Mouse (Mus musculus): Measurements from ENCODE around the gene Zmynd15. TPM values are rescaled to one million over a fixed set of nuclear protein-coding genes. Genes with fewer than 3 reads are reported as not detected.

Zmynd15 gene
- polyA plus RNA-seq, 1 experiment = 3.9 TPM

DNA sequence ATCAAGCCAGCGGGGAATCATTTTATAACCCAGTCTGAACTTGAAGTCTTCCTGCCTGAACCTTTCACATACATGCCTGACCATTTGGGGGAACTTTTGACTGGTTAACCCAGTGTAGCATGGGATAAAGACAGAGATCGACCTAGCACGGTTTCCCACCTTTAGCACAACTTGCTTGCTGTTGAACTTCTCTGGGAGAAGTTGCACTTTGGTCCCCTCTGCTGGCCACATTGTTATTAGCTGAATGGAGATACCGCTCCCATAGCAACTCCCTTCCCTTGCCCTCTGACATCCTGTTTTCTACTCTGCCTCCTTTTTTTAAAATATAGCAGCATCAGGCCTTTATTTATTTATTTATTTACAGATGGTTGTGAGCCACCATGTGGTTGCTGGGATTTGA lies 47.2 kb downstream of the Zmynd15 start:
- no peak for DNase-seq (ENCODE audit: low spot score)

DNA sequence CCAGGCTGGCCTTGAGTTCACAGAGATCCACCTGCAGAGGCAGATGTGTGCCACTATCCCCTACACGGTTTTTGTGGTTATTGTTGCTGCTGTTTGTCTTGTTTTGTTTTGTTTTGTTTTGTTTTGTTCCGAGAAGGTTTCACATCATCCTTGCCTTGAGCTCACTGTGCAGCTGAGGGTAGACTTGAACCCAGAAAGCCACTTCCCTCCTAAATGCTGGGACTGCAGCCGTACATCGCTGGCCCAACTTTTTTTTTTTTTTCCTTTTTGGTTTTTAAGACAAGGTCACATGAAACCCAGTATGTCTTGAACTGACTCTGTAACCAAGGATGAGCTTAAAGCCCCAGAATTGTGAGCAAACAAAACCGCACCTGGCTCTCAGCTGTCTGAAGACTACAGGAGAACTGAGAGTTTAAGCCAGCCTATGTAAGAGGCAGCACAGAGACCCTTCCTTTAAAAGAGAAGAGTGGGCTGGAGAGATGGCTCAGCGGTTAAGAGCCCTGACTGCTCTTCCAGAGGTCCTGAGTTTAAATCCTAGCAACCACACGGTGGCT lies 47.8 kb downstream of the Zmynd15 start:
- DNase-seq (ENCODE audit: low spot score) = no peak

DNA sequence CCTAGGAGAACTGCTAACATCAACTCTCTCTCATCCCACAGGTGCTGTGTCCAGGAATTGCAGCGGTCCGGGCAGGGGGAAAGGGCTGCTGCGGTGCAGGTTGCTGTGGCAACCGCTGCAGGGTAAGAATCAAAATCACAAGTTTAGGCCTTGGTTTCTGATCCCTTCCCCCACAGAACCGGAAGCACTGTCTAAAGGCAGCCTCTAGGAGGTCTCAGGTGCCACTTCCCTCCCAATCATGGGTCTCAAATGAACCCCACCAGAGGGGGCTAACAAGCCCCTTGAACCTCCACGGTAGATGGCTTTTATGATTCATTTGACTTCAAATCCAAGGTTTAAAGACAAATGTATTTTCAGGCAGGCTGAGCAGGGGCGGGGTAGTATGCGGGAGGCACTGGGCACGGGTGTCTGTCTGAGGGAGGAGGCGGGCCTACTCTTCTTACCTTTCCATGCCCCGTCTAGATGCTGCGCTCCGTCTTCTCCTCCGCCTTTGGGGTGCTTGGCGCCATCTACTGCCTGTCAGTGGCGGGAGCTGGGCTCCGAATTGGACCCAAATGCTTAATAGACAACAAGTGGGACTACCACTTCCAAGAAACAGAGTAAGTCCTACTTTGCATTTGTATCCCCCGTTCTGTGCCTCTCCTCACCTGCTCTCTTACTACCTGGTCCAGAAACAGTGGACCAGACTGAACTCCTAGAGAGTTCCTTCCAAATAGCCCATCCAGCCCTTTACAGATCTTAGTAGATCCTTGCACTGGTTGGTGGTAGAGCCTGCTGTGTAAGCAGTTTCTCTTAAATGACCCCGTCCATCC lies 50.7 kb downstream of the Zmynd15 start:
- no peak for DNase-seq (ENCODE audit: low spot score)

DNA sequence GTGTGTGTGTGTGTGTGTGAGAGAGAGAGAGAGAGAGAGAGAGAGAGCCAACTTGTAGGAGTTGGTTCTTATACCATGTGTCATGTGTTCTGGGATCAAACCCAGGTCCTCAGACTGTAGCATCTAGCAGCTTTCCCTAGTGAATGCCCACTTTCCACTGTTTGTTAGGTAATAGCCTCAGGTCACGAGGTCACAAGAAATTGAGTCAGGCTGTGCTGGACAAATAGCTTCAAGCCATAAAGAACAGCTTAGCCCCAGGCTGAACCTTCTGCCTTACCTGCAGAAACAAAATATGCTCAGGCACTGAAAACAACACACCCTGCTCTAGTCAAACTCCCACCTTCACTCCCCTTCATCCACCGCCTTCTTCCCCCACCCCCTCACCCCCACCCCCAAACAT lies 52.0 kb downstream of the Zmynd15 start:
- DNase-seq (ENCODE audit: low spot score) = no peak

DNA sequence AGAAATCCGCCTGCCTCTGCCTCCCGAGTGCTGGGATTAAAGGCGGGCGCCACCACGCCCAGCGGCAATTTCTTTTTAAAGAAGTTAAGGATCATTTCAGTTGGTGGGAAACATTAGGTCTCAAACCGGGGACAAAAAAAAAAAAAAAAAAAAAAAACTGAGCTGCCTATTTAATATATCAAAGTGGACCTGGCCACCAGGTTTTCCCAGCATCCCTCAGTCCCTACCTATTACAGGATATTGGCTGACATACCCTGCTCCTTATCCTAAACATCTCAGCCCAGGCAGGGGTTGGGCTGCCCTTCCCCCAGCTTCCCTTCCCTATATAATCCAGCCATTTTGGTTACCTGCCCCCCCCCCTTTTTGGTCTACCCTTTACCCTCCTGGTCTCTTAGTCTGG lies 52.6 kb downstream of the Zmynd15 start:
- DNase-seq (ENCODE audit: low spot score) = no peak

DNA sequence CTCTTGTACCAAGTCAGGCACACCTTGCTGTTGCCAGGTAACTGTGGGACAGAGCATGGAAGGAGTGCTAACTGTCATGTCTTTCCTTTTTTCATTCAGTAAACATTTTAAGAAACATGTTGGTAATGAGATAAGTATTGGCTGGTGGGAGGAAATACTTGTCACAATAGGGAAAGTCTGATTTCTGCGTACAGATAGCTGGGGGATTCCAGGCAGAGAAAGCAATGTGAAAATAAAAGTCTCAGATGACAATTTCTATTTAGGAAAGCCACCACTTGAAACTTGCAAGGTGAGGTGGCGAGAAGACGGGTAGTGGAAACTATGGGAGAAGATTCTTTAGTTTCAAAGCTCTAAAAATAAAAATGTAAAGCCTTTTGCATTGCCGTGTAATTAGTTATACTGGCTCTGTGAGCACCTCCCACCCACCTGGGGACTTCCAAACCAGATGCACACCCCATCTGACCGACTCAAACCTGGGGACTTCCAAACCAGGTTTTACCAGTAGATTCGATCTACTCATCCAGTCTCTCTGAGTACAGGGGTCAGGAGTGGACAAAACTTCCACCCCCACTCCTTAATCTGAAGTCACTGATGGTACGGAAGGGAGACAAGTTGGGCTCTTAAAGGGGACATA lies 53.6 kb downstream of the Zmynd15 start:
- DNase-seq (ENCODE audit: low spot score) = no peak

DNA sequence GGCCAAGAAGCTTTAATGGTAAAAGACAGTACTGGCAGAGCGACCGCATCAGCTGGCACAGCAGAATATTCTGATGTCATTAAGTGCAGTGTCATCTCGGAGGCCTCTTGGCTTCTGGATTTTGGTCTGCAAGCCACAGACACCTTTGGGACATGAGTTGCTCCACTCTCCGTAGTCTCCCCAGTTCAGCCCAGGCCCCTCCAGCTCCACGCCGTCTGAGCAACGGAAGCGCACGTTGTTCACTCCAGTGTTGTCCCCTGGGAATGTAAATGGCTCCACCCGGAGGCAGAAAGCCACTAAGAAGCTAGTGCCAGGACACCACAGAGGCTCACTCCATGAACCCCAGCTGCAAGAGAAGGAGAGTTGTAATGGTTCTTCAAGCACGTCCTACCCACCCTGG lies 54.3 kb downstream of the Zmynd15 start:
- no peak for DNase-seq (ENCODE audit: low spot score)

DNA sequence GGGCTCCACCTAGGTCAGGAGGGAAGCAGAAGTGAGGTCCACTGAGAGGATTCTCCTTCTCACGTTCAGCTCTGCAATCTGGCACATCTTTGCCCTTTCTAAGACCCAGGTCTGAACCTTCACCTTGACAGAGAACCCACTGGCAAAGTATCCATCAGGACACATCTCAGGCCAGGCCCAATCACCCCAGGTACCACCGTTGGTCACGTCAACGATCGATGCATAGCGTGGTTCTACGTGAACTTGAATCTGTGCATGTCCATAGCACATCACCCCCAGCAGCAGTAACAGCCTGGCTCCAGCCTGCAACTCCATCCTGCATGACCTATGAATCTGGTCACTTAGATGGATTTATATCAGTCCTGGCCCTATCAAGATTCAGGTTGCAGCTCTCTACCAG lies 55.1 kb downstream of the Zmynd15 start, which contains the start of gene Vmo1:
Gene Vmo1 (minus strand): TSS at position 329 of the 400 bp plus-strand sequence.
- DNase-seq (ENCODE audit: low spot score) = no peak

Other genes with a start within 250 kb of the Zmynd15 start
- gene Slc16a11, start 246.7 kb upstream of the Zmynd15 start, polyA plus RNA-seq (2012; rRNA removed) = 3.0 and 4.8 TPM in 2 replicates
- 7.0 and 8.5 TPM in 2 replicates for gene Slc16a13, start 238.4 kb upstream of the Zmynd15 start, polyA plus RNA-seq (2012; rRNA removed)
- gene Bcl6b, start 229.6 kb upstream of the Zmynd15 start, polyA plus RNA-seq (2012; rRNA removed) = 4.0 and 4.1 TPM in 2 replicates
- gene 0610010K14Rik, start 221.5 kb upstream of the Zmynd15 start, polyA plus RNA-seq (2012; rRNA removed) = 55.2 and 69.0 TPM in 2 replicates
- gene Gm21988, start 219.6 kb upstream of the Zmynd15 start, polyA plus RNA-seq (2012; rRNA removed) = 7.4 and 8.7 TPM in 2 replicates
- gene Rnasek, start 219.6 kb upstream of the Zmynd15 start, polyA plus RNA-seq (2012; rRNA removed) = 128 and 143 TPM in 2 replicates
- gene Alox12, start 204.1 kb upstream of the Zmynd15 start, polyA plus RNA-seq (2012; rRNA removed) = 14.7 and 15.3 TPM in 2 replicates
- 0.14 and 0.21 TPM in 2 replicates for gene Alox12e, start 136.8 kb upstream of the Zmynd15 start, polyA plus RNA-seq (2012; rRNA removed)
- 0.80 and 1.3 TPM in 2 replicates for gene Alox15, start 107.4 kb upstream of the Zmynd15 start, polyA plus RNA-seq (2012; rRNA removed)
- 11.1 and 15.3 TPM in 2 replicates for gene Pelp1, start 49.4 kb upstream of the Zmynd15 start, polyA plus RNA-seq (2012; rRNA removed)
- gene Arrb2, start 26.8 kb upstream of the Zmynd15 start, polyA plus RNA-seq (2012; rRNA removed) = 18.5 and 22.0 TPM in 2 replicates
- gene Med11, start 7.5 kb upstream of the Zmynd15 start, polyA plus RNA-seq (2012; rRNA removed) = 20.1 and 20.8 TPM in 2 replicates
- 28.9 and 29.2 TPM in 2 replicates for gene Cxcl16, start 551 bp downstream of the Zmynd15 start, polyA plus RNA-seq (2012; rRNA removed)
- 0.72 and 0.80 TPM in 2 replicates for gene Tm4sf5, start 45.8 kb downstream of the Zmynd15 start, polyA plus RNA-seq (2012; rRNA removed)
- gene Vmo1, start 55.2 kb downstream of the Zmynd15 start, polyA plus RNA-seq (2012; rRNA removed) = 0.43 and 0.72 TPM in 2 replicates
- 0.14 and 0.15 TPM in 2 replicates for gene Gltpd2, start 59.8 kb downstream of the Zmynd15 start, polyA plus RNA-seq (2012; rRNA removed)
- gene Psmb6, start 65.9 kb downstream of the Zmynd15 start, polyA plus RNA-seq (2012; rRNA removed) = 249 and 294 TPM in 2 replicates
- gene Gm40193, start 73.5 kb downstream of the Zmynd15 start, polyA plus RNA-seq (2012; rRNA removed) = not detected in 2 replicates
- gene Pld2, start 80.6 kb downstream of the Zmynd15 start, polyA plus RNA-seq (2012; rRNA removed) = 33.6 and 38.7 TPM in 2 replicates
- gene Mink1, start 103.4 kb downstream of the Zmynd15 start, polyA plus RNA-seq (2012; rRNA removed) = 87.2 and 89.1 TPM in 2 replicates
- not detected in 2 replicates for gene 4930544D05Rik, start 156.4 kb downstream of the Zmynd15 start, polyA plus RNA-seq (2012; rRNA removed)
- gene Chrne, start 159.8 kb downstream of the Zmynd15 start, polyA plus RNA-seq (2012; rRNA removed) = 0.40 and 0.44 TPM in 2 replicates
- gene Gp1ba, start 179.7 kb downstream of the Zmynd15 start, polyA plus RNA-seq (2012; rRNA removed) = 0.01 and 0.10 TPM in 2 replicates
- gene Rnf167, start 187.8 kb downstream of the Zmynd15 start, polyA plus RNA-seq (2012; rRNA removed) = 116 and 119 TPM in 2 replicates
- 93.9 and 96.9 TPM in 2 replicates for gene Slc25a11, start 188.0 kb downstream of the Zmynd15 start, polyA plus RNA-seq (2012; rRNA removed)
- gene Pfn1, start 195.2 kb downstream of the Zmynd15 start, polyA plus RNA-seq (2012; rRNA removed) = 1,258 and 1,344 TPM in 2 replicates
- gene Eno3, start 197.8 kb downstream of the Zmynd15 start, polyA plus RNA-seq (2012; rRNA removed) = 104 and 126 TPM in 2 replicates
- 89.4 and 93.2 TPM in 2 replicates for gene Spag7, start 210.0 kb downstream of the Zmynd15 start, polyA plus RNA-seq (2012; rRNA removed)
- 16.6 and 25.4 TPM in 2 replicates for gene Camta2, start 228.7 kb downstream of the Zmynd15 start, polyA plus RNA-seq (2012; rRNA removed)
- 4.3 and 5.1 TPM in 2 replicates for gene Inca1, start 240.7 kb downstream of the Zmynd15 start, polyA plus RNA-seq (2012; rRNA removed)
- gene Kif1c, start 241.1 kb downstream of the Zmynd15 start, polyA plus RNA-seq (2012; rRNA removed) = 77.5 and 105 TPM in 2 replicates

Measured in urinary bladder, adult 2 months (tissue).